Mouse (Mus musculus) layer of hippocampus, postnatal 36 days (tissue): ENCODE results near the gene Alyref. TPM values are rescaled to one million over a fixed set of nuclear protein-coding genes. Genes with fewer than 3 reads are reported as not detected.

Source experiments
- DNase-seq, 2 experiments: peaks; one replicate each; pipeline ENCODE4 v3.0.0; 2022
- total RNA-seq, 2 experiments: library from RNA; stranded (reverse); gene quantifications; 2 replicates each; pipeline ENCODE4 v1.2.3; 2021

The Alyref gene
- total RNA-seq, 2 experiments from 2014 or later: 60.0 to 67.6 TPM

- no peak for DNase-seq
Measured at GRCm38 (mm10) chr11:120625152-120625775, 27.1 kb upstream of the Alyref start, which contains the start of gene Sirt7. Sirt7 (minus strand) TSS chr11:120625240.

- peak; percentile 84 to 85 for DNase-seq
Measured at GRCm38 (mm10) chr11:120624680-120625111, 26.5 kb upstream of the Alyref start.

DNA sequence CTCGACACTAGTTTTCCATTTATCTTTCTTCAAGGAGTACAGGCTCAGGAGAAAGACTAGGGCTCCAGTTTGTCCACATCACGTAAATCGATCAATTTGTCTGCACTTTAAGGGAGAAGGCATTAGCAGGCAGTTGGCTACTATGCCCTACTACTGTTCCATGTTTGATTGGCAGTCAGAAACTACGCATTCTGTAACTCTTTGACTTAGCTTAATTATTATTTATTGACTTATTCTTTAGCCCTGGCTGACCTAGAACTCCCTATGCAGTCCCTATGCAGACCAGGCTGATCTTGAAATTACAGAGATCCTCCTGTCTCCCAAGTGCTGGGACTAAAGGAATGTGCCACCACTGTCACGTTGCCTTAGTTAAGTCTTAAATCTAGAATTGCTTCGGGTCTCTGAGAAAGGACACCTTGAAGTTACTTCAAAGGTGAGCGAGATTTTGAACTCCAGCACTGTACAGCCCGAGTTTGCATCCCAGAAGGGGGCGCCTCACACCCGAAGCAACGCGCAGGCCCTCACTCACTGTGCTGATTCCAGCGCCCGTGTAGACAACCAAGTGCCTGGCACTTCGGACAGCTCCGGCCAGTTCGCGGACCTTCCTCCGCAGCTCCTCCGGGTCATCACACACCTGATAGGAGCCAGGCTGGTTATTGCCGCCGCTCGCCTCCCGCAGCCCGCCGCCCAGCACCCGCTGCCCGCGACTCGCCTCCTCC lies 26.0 kb upstream of the Alyref start:
- DNase-seq: peak in 1 of 2 experiments; percentile 57

GRCm38 (mm10) chr11:120622805-120623204 lies 24.6 kb upstream of the Alyref start:
- no peak for DNase-seq

GRCm38 (mm10) chr11:120620195-120620594 lies 22.0 kb upstream of the Alyref start:
- no peak for DNase-seq

DNA sequence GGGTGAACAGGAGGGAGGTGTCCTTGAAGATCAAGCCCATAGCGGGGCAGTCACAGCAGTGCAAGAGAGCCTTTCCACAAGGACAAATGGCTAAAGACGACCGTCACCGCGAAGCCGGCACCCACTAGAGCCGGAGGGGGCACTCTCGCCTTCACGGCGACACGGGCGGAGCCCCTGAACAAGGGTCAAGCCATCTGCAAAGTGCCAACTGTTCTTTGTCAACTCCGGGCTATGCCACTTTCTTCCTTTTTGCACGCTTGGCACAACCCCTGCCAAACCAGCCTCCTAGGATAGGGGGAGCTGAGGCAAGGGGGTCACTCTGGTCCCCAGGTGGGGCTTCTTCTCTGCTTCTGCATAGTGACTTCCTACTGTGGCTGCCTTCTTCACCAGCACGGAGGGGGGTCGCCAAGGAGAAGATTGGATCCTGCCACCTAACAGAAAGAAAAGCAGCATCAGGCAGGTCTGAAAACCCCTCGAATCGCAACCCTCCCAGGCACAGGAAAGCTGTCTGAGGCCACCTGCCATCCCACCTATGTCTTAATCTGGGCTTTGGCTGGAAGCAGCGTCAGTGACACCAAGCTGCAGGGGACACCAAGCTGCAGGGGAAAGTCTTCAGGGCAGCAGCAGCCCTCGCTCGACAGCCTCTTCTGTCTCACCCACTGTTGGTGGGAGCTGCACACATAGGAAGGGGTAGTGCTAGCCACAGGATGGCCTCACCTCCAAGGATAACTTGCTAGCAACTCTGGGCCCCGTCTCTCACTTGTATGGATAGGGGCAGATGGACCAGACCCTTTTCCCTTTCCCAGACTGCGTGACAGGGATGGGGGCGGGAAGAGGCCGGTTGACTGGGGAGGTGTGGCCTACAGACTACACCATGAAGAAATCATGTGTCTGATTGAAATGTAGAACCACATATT lies 20.7 kb upstream of the Alyref start:
- DNase-seq: no peak

GRCm38 (mm10) chr11:120617519-120618112 lies 19.5 kb upstream of the Alyref start, which contains the start of gene Pcyt2:
Pcyt2 (minus strand) TSS chr11:120617936.
- peak; percentile 90 for DNase-seq

GRCm38 (mm10) chr11:120616617-120617294 lies 18.6 kb upstream of the Alyref start:
- DNase-seq: no peak

- no peak for DNase-seq
Measured at GRCm38 (mm10) chr11:120615606-120616203, 17.5 kb upstream of the Alyref start.

DNA sequence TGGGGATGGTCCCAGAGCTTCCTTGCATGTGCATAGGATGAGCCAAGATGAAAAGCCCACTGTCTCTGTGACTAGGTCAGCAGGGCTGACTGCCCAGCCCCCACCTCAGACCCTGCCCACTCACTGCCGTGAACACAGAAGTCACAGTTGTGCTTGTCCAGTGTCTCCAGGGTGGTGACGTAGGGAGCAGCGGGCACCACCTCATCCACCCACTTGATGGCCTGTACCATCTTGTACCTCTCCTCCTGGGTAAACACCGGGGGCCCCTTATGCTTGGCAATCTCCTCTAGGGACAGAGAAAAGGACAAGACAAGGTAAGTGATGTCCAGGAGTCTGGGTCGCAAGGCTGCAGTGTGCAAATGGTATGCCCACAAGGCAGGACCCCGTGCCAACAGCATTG lies 17.0 kb upstream of the Alyref start:
- DNase-seq: no peak

- DNase-seq: no peak
Measured at GRCm38 (mm10) chr11:120613976-120614375, 15.8 kb upstream of the Alyref start.

GRCm38 (mm10) chr11:120613481-120613972 lies 15.4 kb upstream of the Alyref start:
- no peak for DNase-seq

GRCm38 (mm10) chr11:120612763-120613162 lies 14.6 kb upstream of the Alyref start:
- peak in 1 of 2 experiments; percentile 61 for DNase-seq

- no peak for DNase-seq
Measured at GRCm38 (mm10) chr11:120610477-120611046, 12.4 kb upstream of the Alyref start.

- no peak for DNase-seq
Measured at GRCm38 (mm10) chr11:120609250-120609649, 11.1 kb upstream of the Alyref start.

GRCm38 (mm10) chr11:120608241-120609034 lies 10.3 kb upstream of the Alyref start, which contains the start of gene Npb:
Npb (plus strand) TSS chr11:120608477.
- DNase-seq: no peak

- no peak for DNase-seq
Measured at GRCm38 (mm10) chr11:120606764-120607163, 8.6 kb upstream of the Alyref start.

- DNase-seq: no peak
Measured at GRCm38 (mm10) chr11:120605667-120606066, 7.5 kb upstream of the Alyref start.

- DNase-seq: no peak
Measured at GRCm38 (mm10) chr11:120603545-120603944, 5.4 kb upstream of the Alyref start.

GRCm38 (mm10) chr11:120600716-120601115 lies 2.6 kb upstream of the Alyref start:
- no peak for DNase-seq
